Mouse (Mus musculus): ENCODE measurements around the gene Bptf.
"Not testable (repeated sequence)": the region's sequence is repeated elsewhere in the genome, so short reads cannot be mapped to it uniquely, and the experiment has no call there.

- not testable (repeated sequence) for TF ChIP-seq CTCF, EP300 (IDR thresholded peaks at IDR 0.05; ENCODE audit: low read depth)
Measured at GRCm38 (mm10) chr11:107126716-107127115, 5.2 kb downstream of the Bptf start.

Measured in liver, postnatal 0 days (tissue).